Mouse (Mus musculus): ENCODE measurements around the gene Dnajc2. TPM values are rescaled to one million over a fixed set of nuclear protein-coding genes. Genes with fewer than 3 reads are reported as not detected.

Dnajc2 gene
- 125 and 126 TPM in 2 replicates for polyA plus RNA-seq (2015; fragmentation: Nextera tagmentation; extraction: Ambion mirVana)

DNA sequence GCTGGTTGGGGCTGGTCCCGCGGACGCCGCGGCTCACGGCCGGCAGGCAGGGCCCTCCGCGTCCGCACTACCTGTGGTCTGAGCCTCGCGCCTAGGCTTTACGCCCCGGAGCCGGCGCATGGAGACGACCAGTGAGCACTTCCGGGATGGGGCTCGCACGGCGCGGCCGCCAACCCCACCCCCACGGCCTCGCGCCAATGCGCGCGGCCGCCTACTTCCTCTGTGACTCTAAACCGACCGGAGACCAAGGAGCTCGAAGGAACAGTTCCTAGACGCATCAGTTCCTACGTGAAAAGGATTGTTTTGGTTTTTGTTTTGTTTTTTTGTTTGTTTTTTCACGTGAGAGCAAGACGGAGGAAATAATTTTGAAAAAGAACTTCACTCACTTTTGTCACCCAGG is at the start of gene Dnajc2, which contains the start of gene Psmc2:
TSS of gene Dnajc2 (minus strand) at position 199 of the 400 bp plus-strand sequence.
TSS of gene Psmc2 (plus strand) at position 231 of the 400 bp plus-strand sequence.
- DNase-seq (ENCODE audit: low spot score) = peak; percentile 92

DNA sequence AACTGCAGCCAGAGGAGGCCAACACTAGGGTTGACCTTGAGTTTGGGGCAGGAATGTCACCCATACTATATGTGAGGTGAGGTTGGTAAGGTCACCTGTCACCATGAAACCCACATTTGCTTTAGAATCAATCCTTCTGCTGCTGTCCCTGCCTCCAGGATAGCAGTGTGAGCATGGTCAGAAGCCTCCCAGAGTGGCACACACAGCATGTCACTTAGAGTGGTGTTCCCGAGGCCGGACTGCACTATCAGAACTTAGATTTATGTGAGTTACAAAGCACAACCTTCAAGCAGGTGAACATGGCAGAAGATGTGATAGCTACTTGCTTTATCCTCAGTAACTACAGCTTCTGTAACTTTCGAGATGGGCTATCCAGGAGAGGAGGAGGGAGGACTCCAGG is 46.7 kb upstream of the Dnajc2 start:
- no peak for DNase-seq (ENCODE audit: low spot score)

DNA sequence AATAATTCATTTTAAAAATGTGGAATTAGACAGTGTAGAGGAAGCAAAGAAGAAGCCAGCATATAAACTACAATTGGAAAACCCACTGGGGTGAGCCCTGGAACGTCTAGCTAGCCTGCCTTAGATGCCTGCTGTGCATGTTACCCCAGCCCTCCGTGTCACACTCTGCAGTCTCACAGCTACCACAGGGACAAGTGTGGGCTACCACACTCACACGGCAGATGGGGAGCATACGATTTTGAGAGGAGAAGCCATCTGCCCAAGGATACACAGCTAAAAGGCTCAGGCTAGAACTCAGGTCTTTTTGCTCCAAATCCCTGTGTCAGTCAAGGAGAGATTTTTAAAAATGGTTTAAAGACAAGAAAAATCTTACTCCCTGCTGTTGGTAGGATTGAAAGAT is 43.8 kb upstream of the Dnajc2 start:
- DNase-seq (ENCODE audit: low spot score) = no peak

DNA sequence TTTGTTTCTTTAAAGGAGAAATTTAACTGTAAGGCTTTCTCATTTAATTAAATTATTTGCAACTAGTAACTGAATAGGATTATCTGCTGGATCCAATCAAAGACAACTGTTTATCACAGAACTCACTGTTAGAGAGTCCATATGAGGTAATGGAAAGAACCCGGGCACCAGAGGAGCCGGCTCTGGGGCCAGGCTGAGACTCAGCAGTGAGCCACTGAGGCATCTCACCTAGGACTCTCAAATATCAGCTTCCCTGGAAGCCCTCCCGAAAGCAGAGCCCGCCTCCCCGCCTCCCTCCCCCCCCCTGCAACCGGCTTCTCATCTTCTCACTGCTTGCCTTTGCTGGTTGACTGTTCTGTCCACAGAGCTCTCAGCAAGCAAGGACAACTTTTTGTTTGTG is 42.6 kb upstream of the Dnajc2 start:
- DNase-seq (ENCODE audit: low spot score) = no peak

DNA sequence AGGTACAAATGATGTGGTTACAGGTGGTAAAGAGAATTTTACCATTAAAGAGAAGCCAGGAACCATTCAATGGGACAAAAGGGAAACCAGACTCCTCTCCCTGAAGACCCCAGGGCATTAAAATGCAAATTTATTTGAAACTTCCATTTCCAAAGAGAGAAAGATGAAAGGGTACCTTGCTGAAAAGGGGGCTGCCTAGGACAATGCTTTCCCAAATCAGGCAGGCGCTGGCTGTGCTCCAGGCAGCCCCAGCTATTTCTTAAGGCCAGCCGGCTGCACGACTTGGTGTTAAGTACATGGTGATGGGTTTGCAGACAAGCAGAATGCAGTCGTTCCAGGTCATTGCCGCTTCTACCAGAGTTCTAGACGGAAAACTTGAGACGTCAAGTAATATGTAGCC is 41.3 kb upstream of the Dnajc2 start:
- DNase-seq (ENCODE audit: low spot score) = no peak

DNA sequence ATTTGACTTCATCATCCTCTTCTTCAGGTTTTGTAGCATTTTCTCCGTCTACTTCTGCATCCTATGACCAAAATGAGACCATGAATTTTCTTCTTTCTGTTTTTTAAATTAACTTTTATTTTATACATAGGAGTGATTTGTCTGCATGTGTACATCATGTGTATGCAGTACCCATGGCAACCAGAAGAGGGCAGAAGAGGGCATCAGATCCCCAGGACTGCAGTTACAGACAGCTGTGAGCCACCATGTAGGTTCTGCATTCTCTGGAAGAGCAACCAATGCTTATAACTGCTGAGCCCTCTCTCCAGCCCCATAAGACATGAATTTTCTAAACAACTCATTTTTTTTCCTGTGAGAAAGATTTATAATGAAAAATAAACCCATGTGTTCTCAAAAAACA is 28.9 kb upstream of the Dnajc2 start:
- DNase-seq (ENCODE audit: low spot score) = peak; percentile 33

DNA sequence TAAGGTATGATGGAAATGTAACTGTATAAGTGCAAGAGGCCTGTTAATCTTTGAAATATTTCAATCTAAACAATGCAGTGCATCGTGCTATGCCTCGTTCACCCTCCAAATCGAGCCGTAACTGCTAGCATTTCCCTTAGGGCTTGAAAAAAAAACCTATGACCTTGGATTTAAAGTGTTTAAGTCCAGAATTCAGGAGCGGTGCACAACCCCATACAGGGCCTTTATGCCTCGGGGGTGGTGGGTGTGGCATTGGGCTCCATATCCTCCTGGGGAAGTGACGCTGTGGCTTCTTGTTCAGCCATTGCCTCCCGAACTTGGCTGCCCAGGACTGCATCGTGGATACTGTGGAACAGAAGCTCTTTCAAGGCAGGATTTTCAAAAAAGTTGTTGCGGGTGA is 25.9 kb upstream of the Dnajc2 start:
- DNase-seq (ENCODE audit: low spot score) = no peak

DNA sequence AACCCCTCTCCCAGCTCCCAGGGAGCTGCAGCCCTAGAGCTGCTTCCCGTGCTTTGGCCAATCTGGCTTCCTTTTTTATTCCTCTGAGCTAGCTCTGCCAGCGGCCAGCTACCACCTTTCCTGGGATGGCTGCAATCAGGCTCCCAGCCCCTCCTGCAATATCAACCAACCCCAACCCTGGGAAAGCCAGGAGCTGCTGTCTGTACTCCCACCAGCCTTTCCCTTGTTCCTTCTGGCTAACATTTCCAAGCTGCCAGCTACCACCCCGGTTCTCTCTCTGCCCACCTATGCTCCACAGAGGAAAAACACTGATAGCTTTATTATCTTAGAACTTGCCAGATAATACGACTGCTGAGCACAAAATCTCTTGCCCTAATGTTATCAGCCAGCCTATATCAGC is 19.8 kb upstream of the Dnajc2 start:
- no peak for DNase-seq (ENCODE audit: low spot score)

DNA sequence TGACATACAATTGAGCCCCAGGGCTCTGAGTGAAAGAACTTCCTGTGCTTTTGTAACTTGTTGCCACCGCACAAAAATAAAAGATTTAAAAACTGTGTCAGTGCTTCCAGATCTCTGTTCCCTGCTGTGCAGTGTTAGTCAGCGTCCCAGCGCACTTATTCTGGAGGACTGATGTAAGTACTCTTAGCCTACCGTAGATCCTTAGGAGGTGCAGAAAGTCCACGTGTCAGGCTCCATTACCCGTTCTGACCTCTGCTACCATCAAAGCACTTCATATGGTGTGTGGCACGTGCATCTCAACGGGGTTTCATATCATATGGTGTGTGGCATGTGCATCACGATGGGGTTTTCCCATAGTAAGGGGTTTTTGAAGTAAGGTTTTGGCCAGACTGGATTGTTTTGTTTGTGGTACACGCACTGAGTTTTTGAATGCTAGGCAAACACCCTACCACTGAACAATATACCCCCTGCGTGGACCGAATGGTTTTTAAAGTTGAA is 18.7 kb upstream of the Dnajc2 start:
- no peak for DNase-seq (ENCODE audit: low spot score)

DNA sequence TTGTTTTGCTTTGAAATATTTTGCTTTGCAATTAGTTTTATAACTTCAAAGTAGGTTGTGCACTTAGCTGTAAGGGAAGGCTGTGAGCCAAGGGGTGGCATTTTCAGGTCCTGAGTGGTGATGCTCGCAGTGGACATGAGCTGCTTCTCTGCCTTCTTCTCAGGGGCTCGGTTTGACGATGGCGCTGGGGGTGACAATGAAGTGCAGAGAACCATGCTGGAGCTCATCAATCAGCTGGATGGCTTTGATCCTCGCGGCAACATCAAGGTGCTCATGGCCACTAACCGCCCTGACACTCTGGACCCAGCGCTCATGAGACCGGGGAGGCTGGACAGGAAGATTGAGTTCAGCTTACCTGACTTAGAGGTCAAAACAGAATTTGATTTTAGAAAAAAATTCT is 17.9 kb upstream of the Dnajc2 start:
- no peak for DNase-seq (ENCODE audit: low spot score)

DNA sequence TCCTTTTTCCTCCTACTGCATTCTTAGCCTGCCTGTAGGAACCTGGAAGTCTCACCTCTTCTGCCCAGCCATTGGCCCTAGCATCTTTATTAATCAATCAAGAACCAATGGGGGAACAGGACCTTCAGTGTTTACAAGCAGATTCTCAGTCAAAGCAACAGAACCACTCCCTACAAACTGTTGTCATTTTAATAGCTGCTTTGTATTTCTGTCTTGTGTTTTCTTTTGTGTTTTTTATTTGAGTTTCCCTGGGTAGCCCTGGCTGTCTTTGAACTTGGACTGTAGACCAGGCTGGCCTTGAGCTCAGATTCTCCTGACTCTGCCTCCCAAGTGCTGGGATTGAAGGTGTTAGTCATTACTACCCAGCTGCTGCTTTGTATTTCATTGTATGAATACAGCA is 7.1 kb upstream of the Dnajc2 start:
- DNase-seq (ENCODE audit: low spot score) = no peak

DNA sequence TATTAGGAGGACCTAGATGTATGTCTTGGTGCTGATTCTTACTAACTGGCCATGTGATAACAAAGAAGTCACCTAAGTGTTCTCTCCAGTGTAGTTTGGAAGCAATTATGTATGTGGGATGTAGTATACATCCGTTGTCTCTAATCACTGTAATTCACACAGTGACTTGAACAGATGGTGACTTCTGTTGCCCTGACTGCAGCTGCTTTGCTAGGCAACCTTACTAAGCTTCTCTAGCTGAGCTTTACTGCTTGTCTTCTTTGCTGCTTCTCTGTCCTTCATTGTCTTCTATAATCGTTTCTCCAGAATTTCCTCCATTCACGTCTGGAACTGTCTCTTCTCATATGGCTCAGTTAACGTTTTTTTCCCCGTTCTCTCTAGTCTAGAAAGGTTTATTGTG is 4.0 kb upstream of the Dnajc2 start:
- no peak for DNase-seq (ENCODE audit: low spot score)

DNA sequence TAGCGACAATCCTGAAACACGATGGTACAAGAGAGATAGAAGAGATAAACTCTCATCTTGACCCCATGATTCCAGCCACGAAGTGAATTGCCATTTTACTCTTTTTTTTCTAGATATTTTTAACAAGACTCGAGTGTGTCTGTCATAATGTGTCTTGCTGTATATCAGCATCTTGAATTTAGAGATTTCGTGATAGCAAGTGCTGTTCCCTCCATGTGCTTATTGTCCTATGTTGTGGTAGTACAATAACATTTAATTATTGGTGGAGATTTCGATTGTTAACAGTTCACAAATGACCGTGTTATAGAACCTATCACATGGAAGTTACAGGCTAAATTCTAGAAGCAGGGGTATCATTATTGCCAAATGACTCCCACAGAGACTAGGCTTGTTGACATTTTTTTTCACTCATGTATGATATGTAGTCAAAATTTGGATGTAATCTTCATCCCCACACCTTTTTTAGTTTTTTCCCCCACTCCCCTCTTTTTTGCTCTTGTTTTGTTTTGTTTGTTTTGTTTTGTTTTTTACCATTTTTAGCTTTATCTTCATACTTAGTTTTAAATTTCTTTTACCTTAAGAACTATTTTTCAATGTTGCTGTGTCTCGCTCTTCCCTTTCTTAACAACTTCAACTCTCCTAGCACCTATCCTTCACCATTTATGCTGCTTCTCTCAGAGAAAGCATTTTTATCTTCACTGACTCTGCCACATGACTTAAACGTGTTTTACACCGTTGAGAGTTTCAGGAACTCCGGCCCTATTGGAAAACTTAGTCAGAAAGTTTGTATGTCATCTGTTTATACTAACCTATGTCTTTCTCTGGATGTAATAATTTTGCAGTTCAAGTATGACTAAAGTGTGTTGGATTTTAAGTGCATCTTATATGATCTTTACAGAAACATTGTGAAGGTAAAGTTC is 2.4 kb upstream of the Dnajc2 start:
- DNase-seq (ENCODE audit: low spot score) = no peak

DNA sequence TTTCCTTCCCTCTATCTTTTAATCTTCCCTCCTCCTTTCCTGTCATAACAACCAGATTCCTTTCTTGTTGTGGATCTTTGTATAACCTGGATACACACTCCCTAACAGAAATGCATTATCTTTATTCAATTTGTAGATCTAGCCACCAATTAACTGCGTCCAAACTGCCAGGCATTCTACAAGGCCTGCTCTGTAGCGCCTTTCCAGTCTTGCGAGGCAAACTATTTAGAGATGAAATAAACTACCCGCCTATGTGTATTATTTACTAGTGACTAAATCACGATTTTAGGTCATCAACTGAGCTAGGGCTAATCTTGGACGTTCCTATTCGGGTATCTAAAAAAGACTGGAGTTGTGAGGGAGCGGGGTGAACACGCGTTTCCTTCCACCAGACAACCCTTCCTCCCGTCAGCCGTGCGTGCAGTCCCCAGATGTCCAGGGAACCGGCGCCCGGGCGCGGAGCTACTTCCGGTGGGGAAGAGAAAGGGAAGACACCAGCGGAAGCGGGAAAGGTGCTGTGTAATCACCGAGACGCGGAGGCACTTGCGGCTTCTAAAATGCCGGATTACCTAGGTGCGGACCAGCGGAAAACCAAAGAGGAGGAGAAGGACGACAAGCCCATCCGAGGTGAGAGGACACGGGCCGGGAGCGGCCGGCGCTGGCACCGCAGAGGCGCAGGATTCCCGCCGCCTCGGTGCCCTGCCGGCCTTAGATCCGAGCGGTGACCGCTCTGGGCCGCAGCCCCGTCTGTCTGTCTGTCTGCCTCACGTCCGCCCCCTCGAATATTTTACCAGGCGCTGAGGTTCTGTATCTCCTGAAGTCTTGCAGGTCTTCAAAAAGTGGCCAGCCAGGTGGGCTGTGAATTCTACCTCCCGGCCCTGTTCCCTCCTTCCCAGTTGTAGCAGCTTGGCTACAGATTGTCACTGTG is 1.5 kb upstream of the Dnajc2 start:
- peak; percentile 94 for DNase-seq (ENCODE audit: low spot score)

DNA sequence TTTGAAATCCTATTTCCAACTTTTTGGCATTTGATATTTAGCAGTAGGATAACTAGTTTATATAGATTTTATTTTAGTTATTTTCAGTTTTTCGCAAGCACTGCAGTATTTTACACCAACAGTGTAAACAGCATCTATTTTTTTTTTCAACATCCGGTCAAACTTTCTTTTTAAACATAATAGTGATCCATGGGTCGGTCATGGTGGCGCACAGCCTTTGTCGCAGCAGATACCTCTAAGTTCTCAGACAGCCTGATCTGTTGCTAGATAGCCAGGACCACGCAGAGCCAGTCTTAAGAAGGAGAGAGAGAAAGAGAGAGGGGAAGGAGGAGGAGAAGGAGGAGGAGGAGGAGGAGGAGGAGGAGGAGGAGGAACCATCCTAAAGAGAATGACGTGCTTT is 725 bp upstream of the Dnajc2 start:
- DNase-seq (ENCODE audit: low spot score) = no peak

DNA sequence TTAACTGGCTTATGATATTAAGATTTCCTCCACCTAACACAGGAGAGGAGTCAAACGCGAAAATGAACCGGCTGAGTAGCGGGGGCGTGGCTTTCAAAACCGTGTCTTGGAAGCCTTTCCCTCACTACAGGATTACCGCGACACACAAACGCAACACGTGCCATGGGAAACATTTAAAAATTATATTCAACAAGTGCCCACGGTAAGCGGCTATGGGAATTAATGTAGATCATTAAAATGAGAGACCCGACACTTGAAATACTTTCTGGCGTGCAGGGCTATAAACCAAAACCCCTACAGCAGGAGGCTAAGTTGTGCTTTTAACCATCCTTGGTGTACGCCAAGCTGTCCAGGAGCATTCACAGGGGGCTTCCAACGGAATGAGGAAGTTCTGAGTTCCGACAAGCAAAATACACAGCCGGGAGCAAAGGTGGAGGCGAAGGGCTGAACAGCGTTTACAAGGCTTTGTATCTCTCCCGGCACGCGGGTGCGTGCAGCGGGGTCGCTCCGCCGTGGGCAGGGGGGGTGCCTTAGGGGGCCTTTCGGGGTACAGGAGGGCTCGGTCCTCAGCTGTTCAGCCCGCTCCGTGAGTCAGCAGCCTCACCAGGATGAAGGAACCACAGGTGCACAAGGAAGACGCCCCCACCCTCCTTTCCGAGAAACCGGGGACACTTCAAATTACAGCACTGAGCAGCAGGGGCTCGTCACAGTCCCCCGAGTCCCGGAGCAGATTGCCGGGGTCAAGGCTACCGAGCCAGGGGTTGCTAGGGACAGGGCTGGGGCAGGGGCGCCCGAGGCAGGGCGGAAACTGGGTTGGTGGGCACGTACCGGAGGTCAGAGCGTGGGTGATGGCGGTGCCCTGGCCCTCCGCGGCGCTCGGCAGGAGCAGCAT is 644 bp downstream of the Dnajc2 start:
- DNase-seq (ENCODE audit: low spot score) = peak; percentile 69

DNA sequence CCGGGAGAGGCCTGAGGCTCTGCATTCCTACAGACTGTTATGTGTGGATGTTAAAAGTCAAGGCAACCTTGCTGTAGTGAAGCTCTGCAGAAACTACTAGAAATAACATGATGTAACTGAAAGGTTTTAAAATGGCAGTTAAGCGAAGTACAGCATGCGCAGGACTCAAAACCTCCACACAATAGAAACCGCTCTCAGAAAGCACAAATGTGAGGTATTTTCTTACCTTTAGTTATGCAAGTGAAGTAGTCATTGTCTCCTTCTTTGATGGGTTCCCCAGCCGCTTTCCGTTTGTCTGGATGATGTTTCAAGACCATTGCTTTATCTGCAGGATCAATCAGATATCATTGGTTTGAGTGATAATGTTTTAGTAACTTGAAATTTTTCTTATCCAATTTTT is 8.6 kb downstream of the Dnajc2 start:
- DNase-seq (ENCODE audit: low spot score) = no peak

DNA sequence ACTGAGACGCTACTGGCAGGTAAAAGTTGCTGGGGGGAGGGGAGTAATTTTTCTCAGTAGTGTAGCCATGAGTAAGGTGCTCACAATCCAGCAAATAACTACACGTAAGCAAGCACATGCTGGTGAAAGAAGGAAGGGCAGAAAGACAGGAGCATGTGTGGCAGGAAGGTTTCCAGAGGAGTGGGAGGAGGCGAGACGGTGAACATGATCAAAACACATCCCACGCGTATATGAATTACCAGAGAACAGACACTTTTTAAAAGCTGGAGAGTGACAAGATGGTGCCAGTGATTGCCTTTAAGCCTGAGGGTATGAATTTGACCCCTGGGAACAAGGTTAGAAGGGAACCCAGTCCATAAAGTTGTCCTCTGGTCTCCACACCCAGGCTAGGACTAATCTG is 15.2 kb downstream of the Dnajc2 start:
- no peak for DNase-seq (ENCODE audit: low spot score)

DNA sequence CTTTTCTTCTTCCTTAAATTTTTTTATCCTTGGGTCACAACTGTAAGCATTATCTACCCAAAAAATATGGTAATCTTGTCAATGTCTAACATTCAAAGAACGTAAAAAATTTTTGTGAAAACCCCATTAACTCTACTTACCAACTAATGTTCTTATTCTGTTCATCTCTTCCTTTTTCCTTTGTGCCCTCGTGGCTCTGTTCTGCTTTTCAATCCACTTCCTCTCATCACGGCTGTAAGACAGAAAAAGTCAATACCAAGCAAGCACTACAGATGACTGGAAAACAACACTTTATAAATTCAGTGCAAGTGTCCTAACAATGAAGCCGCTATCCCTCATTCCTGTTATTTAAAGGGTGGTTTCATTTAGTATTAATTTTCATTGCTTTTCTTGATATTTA is 16.5 kb downstream of the Dnajc2 start:
- DNase-seq (ENCODE audit: low spot score) = no peak

DNA sequence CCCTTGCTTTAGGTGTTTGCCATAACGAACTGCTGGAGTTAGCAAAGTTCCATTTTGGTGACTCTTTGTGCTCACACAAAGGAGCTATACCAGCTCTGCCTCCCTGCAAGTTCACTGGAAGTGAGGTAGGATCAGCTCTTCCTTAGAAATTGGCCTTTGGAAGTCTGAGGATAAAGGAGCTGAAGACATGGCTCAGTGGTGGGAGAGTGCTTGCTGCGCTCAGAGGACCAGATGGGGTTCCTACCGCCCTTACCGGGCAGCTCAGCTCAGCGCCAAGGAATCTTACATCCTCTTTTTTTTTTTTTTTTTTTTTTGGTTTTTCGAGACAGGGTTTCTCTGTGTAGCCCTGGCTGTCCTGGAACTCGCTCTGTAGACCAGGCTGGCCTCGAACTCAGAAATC is 39.1 kb downstream of the Dnajc2 start:
- no peak for DNase-seq (ENCODE audit: low spot score)

DNA sequence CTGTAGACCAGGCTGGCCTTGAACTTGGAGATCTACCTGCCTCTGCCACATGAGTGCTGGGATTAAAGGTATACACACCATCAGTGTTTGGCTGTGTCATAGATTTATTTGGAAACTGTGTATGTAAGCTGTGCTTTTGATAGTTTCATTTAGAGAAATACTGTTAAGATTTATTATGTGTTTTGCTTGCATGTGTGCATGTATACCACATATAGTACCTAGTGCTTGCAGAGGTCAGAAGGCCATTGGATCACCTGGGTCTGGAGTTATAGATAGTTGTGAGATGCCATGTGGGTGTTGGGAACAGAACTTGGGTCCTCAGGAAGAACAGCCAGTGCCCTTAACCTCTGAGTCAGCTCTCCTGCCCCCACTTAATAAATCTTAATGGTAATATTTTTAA is 40.4 kb downstream of the Dnajc2 start:
- no peak for DNase-seq (ENCODE audit: low spot score)
